Mouse (Mus musculus) frontal cortex, adult 2 months (tissue): ENCODE measurements around the gene Zmynd8. TPM values are rescaled to one million over a fixed set of nuclear protein-coding genes. Genes with fewer than 3 reads are reported as not detected.

Experiments used
- DNase-seq, 2 experiments: peaks; one replicate each; pipeline ENCODE4 v3.0.0; 2022; ENCODE audit warnings: low spot score in 1 of 2; ENCODE audit errors: extremely low spot score in 1 of 2
- polyA plus RNA-seq: library from polyadenylated mRNA; depleted of rRNA; stranded (reverse); fragments of >200 nt; gene quantifications from 2 replicates; pipeline ENCODE4 v1.2.3, GENCODE M21; 2012

Zmynd8 gene
- polyA plus RNA-seq, 1 experiment, result 79.7 TPM

GRCm38 (mm10) chr2:165881220-165881584 is 17.6 kb downstream of the Zmynd8 start:
- DNase-seq, result no peak

DNA sequence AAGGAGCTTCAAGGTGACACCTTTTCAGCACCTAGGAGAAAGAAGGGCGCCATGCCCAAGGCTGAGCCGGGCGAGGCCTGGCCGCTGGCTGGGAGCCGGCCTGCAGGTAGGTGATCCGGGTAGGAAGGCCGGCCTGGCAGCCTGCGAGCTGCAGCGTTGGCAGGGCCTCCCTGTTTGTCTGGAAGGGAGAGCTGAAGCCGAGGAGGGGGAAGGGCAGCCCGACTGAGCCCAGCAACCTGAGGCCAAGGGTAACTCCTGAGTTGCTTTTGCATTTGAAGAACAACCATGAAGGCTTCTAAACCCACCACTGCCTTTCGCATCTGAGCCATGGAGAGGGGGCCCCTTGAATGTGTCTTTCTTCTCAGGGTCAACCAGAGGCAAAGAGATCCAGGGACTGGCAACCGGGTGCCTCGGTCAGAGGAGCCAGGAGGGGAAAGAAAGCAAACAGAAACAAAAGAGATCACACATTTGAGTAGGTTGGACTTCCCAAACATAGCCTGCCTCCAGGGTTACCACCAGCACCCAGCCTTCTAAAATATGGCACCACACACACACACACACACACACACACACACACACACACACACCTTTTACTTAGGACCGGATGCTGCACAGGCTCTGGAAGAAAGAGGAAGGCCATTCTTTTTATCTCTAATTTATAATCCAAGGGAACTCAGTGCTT is 18.2 kb downstream of the Zmynd8 start:
- no peak for DNase-seq

GRCm38 (mm10) chr2:165879403-165880178 is 19.2 kb downstream of the Zmynd8 start:
- DNase-seq, result peak in 1 of 2 experiments; percentile 71

GRCm38 (mm10) chr2:165878907-165879361 is 19.9 kb downstream of the Zmynd8 start:
- peak in 1 of 2 experiments; percentile 53 for DNase-seq

DNA sequence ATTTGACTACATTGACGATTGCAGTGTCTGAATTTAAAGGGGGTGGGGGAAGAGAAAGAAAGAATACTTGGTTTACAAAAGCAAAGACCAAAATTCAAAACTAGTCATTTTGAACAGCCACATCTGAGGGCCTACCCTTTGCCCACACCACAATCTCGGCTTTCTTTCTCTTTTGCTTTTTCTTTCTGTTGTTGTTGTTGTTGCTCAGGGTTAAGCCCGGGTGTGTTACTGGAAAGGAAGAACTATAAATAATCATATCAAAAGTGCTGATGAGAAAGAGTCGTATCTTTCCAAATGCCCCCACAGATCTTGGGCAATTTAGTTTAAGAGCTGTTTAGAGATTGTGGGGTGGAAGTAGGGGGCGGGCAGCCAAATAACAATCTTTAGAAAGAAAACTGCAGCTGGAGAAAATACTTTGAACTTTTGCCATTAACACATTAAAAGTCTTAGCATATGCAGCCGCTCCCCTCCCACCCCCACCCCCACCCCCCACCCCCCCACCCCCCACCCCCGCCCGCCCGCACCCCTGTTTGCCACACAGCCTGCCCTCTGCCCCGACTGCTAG is 20.7 kb downstream of the Zmynd8 start:
- no peak for DNase-seq

DNA sequence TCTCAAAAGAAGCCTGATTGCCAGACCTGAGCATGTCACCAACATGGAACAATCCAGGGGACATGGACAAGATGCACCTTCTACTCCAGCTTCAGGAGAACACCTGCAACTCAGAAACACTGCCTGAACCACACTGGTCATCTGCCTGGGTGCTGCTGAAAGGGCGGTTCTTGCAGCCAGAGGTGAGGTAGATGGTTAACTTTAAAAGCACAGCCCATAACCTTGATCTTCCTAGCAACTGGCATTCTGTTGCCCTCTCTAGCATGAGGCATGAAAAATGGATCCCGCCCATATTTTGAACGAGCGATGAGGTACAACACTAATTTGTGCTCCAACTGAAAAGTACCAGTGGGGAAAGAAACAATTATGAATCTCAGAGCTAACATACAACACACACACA is 21.6 kb downstream of the Zmynd8 start:
- peak in 1 of 2 experiments; percentile 38 for DNase-seq

DNA sequence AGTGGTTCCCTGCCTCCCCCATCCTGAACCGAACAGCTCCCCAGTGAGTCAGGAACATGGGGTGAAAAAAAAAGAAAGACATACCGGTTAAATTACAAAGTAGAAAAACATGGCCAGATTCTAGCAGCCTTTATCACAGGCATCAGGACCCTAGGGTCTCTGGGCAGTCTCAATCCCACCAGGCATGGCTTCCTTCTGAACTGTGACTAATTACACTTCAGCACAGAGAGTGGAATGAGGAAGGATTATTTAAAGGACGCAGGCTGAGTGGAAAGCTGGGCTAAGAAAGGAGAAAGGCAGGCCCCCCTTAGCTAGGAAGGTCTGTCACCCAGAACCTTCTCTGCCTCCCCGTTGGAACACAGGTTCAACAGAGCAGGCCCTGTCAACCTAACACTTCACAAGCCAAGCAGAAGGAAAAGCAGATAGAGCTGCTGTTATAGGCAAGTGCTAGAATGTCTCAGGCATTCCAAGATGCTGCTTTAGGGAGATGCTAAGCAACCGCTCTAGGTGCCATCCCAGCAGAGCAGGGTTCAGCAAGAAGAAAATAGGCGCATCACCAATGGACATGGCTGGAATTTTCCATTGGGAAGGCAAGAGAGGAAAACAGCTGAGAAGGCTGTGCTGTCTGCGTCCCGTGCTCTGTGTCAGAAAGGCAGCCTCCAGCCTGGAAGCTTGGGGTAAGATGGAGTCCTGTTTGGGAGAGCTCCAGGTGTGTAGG is 22.5 kb downstream of the Zmynd8 start:
- DNase-seq, result peak in 1 of 2 experiments; percentile 52

- DNase-seq, result peak in 1 of 2 experiments; percentile 31
These were observed 23.3 kb downstream of the Zmynd8 start for GRCm38 (mm10) chr2:165875406-165875955.

- DNase-seq, result peak; percentile 81 to 89
These were observed 24.1 kb downstream of the Zmynd8 start for GRCm38 (mm10) chr2:165874461-165875339.

DNA sequence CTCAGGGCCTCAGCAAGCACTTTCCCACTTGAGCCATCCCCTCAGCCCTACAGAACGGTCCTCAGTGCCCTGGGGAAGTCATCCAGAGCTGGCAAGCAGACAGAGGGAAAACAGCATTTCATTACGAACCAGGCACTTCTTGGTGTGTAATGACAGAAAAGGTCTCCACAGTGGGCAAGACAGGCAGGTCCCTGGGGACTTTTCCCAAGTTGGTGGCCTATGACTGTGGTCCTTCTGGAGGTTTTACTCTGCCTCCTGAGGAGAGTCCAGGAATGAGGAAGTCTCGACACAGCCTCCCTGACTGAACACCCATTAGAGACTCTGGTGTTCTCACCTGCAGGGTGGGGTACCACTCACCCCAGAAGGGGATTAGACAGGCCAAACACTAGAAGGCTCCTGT is 25.0 kb downstream of the Zmynd8 start:
- DNase-seq, result peak in 1 of 2 experiments; percentile 10

- DNase-seq, result peak in 1 of 2 experiments; percentile 14
These were observed 25.6 kb downstream of the Zmynd8 start for GRCm38 (mm10) chr2:165873196-165873595.

DNA sequence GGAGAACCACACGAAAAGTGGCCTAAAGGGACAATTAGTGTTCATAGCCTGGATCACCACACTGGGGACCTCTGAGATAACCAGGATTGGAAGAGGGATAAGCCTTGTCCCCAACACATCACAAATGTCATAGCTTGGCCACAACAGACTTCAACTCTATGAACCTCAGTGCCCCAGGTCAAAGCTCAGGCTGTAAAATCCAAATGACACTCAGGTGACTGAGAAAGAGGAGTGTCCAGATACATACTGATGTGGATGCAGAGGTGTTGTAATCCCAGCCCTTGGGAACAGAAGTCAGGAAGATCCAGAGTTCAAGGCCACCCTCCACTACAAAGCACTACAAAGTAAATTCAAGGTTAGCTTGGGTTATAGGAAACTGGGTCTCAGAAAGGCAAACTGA is 29.6 kb downstream of the Zmynd8 start:
- no peak for DNase-seq

- no peak for DNase-seq
These were observed 30.2 kb downstream of the Zmynd8 start for GRCm38 (mm10) chr2:165868522-165869175.

- no peak for DNase-seq
These were observed 31.3 kb downstream of the Zmynd8 start for GRCm38 (mm10) chr2:165867549-165867948.

DNA sequence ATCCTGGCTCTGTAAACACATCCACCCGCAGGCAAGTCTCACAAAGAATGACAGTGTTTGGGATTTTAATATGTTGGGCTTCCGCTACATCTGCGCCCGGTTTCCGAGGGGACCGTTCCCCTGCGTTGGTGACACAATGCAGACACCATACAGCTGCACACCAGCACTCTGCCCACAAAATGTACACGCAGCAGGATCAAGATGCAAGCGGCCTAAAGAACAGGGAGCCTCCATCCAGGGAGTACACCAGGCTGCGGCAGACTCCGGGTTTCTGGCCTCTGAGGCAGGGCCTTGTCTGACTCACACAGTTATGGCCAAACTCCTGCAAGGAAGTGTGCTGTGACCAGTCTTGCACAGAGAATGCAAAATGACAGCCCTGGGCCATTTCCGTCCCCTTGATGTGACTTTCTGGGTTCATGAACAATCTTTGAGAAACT is 31.8 kb downstream of the Zmynd8 start:
- DNase-seq, result no peak

DNA sequence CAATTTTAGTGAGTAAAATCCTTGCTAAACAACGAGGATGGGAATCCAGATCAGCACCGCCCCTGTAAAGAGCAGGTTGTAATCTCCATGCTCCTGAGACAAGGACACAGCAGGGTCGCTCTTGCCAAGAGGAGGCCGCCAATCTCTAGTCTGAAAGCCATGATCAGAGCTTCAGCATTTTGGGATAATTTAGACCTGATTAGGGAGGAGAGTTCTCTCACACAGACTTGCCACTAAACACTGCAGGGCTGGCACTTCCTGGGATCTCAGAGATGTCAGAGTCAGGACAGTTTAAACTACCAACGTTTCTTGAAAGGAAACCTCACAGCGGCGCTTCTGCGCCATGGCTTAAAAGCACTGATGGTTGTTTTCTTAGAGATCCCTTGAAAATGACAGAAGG is 32.4 kb downstream of the Zmynd8 start:
- DNase-seq, result no peak

- no peak for DNase-seq
These were observed 34.0 kb downstream of the Zmynd8 start for GRCm38 (mm10) chr2:165864769-165865168.

- DNase-seq, result no peak
These were observed 36.9 kb downstream of the Zmynd8 start for GRCm38 (mm10) chr2:165861683-165862594.
